Mouse (Mus musculus) CD4-positive, CD25-positive, alpha-beta regulatory T cell, adult 4 months (primary cell): ENCODE results near the gene Padi3. TPM values are rescaled to one million over a fixed set of nuclear protein-coding genes. Genes with fewer than 3 reads are reported as not detected.
A peak's percentile ranks its signal among the peaks of the same experiment; 100 is the strongest.

Source experiments
- ATAC-seq: one replicate; pipeline ENCODE4 v1.8.0; 2017
- polyA plus RNA-seq, 2 experiments: library from polyadenylated mRNA; unstranded; fragments of 100-300 nt; shearing (Covaris generic); gene quantifications; one replicate each; pipeline ENCODE4 v1.2.1; 2017

Padi3 gene
- polyA plus RNA-seq, 2 experiments from 2014 or later: 0.15 to 0.32 TPM

GRCm38 (mm10) chr4:140779803-140780397 is 30.5 kb downstream of the Padi3 start:
- ATAC-seq: no peak

GRCm38 (mm10) chr4:140776623-140777022 is 33.8 kb downstream of the Padi3 start:
- ATAC-seq: peak; percentile 34

- no peak for ATAC-seq
Observed at GRCm38 (mm10) chr4:140775876-140776275, 34.6 kb downstream of the Padi3 start.

- ATAC-seq: no peak
Observed at GRCm38 (mm10) chr4:140774893-140775292, 35.6 kb downstream of the Padi3 start.

GRCm38 (mm10) chr4:140774025-140774800 is 36.2 kb downstream of the Padi3 start, which contains the start of gene Padi4:
Padi4 (minus strand) TSS chr4:140774236.
- no peak for ATAC-seq

GRCm38 (mm10) chr4:140771091-140771490 is 39.4 kb downstream of the Padi3 start:
- no peak for ATAC-seq

- ATAC-seq: no peak
Observed at GRCm38 (mm10) chr4:140770433-140770832, 40.0 kb downstream of the Padi3 start.

- no peak for ATAC-seq
Observed at GRCm38 (mm10) chr4:140768973-140769372, 41.5 kb downstream of the Padi3 start.

GRCm38 (mm10) chr4:140765936-140766335 is 44.5 kb downstream of the Padi3 start:
- ATAC-seq: no peak

GRCm38 (mm10) chr4:140763158-140763557 is 47.3 kb downstream of the Padi3 start:
- ATAC-seq: no peak

- no peak for ATAC-seq
Observed at GRCm38 (mm10) chr4:140761601-140762000, 48.8 kb downstream of the Padi3 start.

- ATAC-seq: no peak
Observed at GRCm38 (mm10) chr4:140755811-140756210, 54.6 kb downstream of the Padi3 start.

GRCm38 (mm10) chr4:140753366-140753765 is 57.1 kb downstream of the Padi3 start:
- no peak for ATAC-seq

GRCm38 (mm10) chr4:140750328-140750727 is 60.1 kb downstream of the Padi3 start:
- peak; percentile 72 for ATAC-seq

GRCm38 (mm10) chr4:140747978-140748377 is 62.5 kb downstream of the Padi3 start:
- ATAC-seq: no peak

- no peak for ATAC-seq
Observed at GRCm38 (mm10) chr4:140744654-140745053, 65.8 kb downstream of the Padi3 start.

GRCm38 (mm10) chr4:140743086-140743485 is 67.4 kb downstream of the Padi3 start:
- ATAC-seq: no peak

- ATAC-seq: no peak
Observed at GRCm38 (mm10) chr4:140742543-140742942, 67.9 kb downstream of the Padi3 start, which contains the start of gene Padi6. Padi6 (minus strand) TSS chr4:140742643.

GRCm38 (mm10) chr4:140741401-140741800 is 69.0 kb downstream of the Padi3 start:
- ATAC-seq: no peak

GRCm38 (mm10) chr4:140740655-140741054 is 69.8 kb downstream of the Padi3 start:
- no peak for ATAC-seq
